Mouse (Mus musculus): ENCODE measurements at regions not wholly inside any gene's neighbourhood (a gene's known extent, or its start where the extent isn't known, plus 50 kb on each side); places are given as distances from the start of the nearest gene placed in this dataset.

GRCm38 (mm10) chr9:98690839-98691516, 89.5 kb upstream of the Mrps22 start:
- peak; percentile 38 to 49 for DNase-seq (ENCODE audit: low spot score in 2 of 2)

- no peak for DNase-seq (ENCODE audit: low spot score in 2 of 2)
These were observed 84.1 kb upstream of the Mrps22 start for GRCm38 (mm10) chr9:98685548-98685947.

GRCm38 (mm10) chr9:98684336-98684735, 82.9 kb upstream of the Mrps22 start:
- no peak for DNase-seq (ENCODE audit: low spot score in 2 of 2)

DNA sequence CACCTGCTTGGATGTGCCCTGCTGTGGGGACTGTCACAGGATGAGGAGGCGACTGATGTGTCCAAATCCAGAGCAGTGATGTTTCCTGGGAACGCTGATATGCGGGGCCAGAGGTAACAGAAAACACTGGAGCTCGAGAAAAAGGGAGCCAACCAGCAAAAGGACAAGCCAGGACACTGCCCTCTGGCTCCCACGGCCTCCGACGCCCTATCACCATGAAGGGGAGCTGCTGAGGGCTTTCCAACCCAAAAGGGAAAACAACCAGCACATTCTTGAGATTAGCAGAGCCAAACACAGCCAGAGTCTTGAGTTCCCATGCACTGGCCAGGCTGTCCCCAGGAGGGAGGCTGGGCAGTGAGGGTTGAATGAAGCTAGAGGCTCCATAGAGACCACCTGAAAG, 74.2 kb upstream of the Mrps22 start:
- peak in 1 of 2 experiments; percentile 1 for DNase-seq (ENCODE audit: low spot score in 2 of 2)

DNA sequence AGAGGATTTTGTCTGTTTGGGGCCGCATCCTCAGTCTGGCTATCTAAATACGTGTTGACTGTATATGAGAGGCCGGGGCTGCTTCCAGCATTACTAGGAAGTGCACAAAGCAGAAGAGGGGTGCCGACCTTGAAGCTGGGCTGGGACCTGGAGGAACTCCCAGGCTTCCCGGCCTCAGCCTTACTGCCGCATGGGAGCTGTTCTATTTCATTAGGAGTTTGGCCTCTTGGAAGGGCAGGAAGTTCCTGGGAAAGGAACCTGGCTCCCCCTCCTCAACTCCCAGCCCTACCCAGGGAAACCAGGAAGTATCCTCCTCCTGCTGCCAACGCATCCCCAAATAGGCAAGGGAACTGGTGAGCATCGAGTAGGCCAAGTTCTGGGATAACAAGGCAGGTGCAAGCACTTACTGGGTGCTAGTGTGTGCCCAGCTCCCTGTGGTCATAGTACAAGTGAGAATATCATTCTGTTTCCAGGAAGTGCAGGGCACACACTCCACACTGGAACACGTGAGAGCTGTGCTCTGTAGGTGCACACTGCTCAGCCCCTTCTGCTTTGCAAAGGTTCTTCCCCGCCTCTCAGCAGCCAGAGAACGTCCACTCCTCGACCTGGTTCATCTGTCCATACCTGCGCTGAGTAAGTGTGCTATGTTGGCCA, 72.1 kb upstream of the Mrps22 start:
- DNase-seq (ENCODE audit: low spot score in 2 of 2): no peak

DNA sequence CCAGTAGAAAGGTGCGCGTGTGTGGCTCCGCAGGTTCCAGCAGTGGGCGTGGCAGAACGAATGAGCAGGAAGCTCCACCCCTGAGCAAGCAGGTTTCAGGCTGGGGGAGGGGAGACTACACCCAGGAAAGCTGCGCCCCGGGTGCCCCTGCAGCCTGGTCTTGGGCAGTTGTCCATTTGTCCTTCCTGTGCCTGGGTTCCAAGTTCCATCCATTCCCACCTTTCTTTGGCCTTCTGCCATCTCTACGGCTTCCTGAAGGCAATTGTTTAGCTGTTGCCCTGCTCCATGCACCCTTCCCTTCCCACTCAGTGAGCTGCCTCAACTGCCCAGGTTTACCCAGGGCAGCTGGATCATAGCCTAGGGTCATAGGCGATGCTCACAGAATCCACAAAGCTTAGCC, 70.9 kb upstream of the Mrps22 start:
- DNase-seq (ENCODE audit: low spot score in 2 of 2): no peak

DNA sequence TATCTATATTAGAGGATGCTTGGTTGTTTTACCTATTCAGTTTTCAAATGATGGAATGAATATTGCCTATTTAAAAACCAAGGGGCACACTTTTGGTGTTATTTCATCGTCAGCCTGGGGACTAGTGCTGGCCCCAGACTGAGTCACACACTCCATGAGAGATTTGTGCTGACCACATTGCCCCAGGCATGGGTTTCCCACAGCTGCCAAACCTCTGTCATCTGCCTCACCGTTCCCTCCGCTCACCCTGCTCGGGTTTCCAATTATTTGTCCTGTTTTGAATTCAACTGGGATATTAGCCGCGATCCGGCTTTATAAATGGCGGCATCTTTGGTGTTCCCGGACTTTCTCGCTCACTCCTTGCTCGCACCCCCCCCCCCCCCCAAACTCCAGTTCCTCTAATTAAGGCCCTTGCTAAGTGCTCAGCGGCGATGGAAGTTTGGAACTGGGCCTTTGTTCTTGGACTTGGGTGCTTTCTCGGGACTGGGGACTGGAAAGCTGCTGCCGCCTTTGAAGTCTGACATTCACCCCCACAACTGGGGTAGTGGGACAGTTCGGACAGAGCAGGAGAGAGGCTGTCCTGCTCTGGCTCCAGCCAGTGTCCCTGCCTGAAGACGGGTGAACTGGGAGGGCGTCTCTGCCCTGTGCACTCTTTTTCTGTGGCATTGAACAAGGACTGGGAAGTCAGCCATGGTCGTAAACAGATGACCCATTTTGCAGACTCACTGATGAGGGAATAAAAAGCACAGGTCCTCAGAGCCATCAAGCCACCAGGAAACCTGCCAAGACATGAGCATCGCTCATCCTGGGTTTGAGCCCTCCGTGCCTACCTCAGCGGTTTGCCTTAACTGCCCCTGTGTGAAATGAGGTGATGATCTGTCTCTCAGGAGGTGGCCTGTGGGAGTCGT, 67.2 kb upstream of the Mrps22 start:
- DNase-seq (ENCODE audit: low spot score in 2 of 2): peak in 1 of 2 experiments; percentile 21

DNA sequence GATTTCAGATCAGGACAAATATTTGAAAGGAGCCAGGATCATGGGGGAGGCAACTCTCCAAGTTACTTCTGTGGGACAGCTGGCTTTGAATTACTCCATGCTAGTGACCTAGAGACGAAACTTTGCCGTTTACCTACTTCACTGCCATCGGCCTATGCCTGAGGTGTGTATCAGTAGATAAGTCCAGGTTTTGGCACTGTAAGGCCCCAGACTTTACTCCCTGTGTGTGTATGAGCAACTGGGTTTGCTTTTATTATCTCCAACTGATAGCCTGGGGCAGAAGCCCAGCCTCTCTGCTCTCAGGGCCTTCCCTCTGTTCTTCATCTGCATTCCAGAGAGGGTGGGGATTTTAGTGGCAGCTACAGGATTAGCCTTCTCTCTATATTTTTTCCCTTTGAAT, 65.6 kb upstream of the Mrps22 start:
- DNase-seq (ENCODE audit: low spot score in 2 of 2): no peak

DNA sequence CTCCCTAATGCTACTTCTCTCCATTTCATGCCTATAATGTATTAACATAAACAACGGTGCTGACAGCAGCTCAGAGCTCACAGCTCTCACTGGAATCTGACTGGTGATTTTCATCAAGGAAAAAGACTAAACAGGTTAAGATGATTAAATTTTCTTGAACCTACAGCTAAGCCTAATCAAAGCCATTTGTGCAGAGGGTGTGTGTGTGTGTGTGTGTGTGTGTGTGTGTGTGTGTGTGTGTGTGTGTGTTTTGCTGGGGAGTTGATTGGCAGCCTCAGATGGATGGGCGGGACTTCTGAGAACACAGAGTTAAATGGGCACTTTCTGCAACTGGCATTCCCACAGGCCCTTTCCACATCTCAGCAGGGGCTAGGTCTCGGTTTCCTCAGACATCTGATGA, 61.6 kb upstream of the Mrps22 start:
- no peak for DNase-seq (ENCODE audit: low spot score in 2 of 2)

DNA sequence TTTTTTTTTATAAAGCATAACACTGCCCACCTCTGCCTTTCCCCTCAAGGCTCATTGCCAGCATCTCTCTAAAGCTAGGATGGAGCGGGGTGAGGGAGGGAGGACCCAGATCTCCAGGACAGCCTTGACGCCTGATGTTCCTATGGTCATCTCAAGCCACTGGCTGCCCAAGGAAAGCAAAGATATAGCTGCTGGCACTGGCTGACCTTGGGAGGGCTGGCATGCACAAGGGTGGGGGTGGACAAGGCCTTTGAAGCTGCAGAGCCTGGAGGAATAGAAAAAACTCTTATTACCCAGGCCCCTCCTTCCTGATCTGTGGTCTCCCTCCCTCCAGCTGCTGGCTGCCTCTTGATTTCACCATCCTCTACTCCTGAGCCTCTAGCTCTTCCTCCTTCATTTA, 50.2 kb upstream of the Mrps22 start:
- no peak for DNase-seq (ENCODE audit: low spot score in 2 of 2)

Measured in layer of hippocampus, postnatal 10 days (tissue).